Mouse (Mus musculus): Measurements from ENCODE around the gene Mylk3.

- no peak for TF ChIP-seq EP300 (IDR thresholded peaks at IDR 0.05; ENCODE audit: low read depth)
- no peak for TF ChIP-seq CTCF (IDR thresholded peaks at IDR 0.05; ENCODE audit: low read depth)
Measured at GRCm38 (mm10) chr8:85323084-85323483, 63.1 kb downstream of the Mylk3 start.

Data from liver, embryonic 14.5 days (tissue).